Mouse (Mus musculus): Measurements from ENCODE around the gene Gm648. TPM values are rescaled to one million over a fixed set of nuclear protein-coding genes. Genes with fewer than 3 reads are reported as not detected.

Gene Gm648
- polyA plus RNA-seq, 1 experiment from 2014 or later = 0.17 TPM

GRCm38 (mm10) chrX:56497241-56497640 lies 52.2 kb downstream of the Gm648 start:
- H3K9me3 ChIP-seq (ENCODE audit: control insufficient read depth, low read length) = no peaks in the 10 kb centered on the region
- H3K4me1 ChIP-seq (ENCODE audit: control insufficient read depth, insufficient read depth, low read length) = no peaks in the 10 kb centered on the region
- 79% methylated on average over 7 of the region's 7 CpGs for WGBS
- H3K36me3 ChIP-seq (ENCODE audit: control insufficient read depth, insufficient read depth, low read length) = no peaks in the 10 kb centered on the region
- H3K4me3 ChIP-seq (ENCODE audit: low read length) = no peak overlapping the region
- H3K9ac ChIP-seq (ENCODE audit: low read depth, low read length) = no peak overlapping the region
- H3K27me3 ChIP-seq (replicated peaks; ENCODE audit: control insufficient read depth, insufficient read depth, low read length) = no peaks in the 10 kb centered on the region
- no peak overlapping the region for H3K27ac ChIP-seq (ENCODE audit: low read length)
- H3K4me2 ChIP-seq (ENCODE audit: low read depth, low read length) = no peak overlapping the region
- ATAC-seq = no peak

Small RNAs within 50 kb of the gene (microRNA-seq; reads per million reads assigned to microRNA genes)
- not detected for gene Mir5116

Other genes starting within 250 kb of the Gm648 start
- 5.3 and 5.4 TPM in 2 replicates for gene Zfp449, start 203.2 kb downstream of the Gm648 start, polyA plus RNA-seq (2015; fragmentation: Nextera tagmentation; extraction: Ambion mirVana)
- gene Smim10l2a, start 175.0 kb downstream of the Gm648 start, polyA plus RNA-seq (2015; fragmentation: Nextera tagmentation; extraction: Ambion mirVana) = 4.4 and 4.9 TPM in 2 replicates
- 2.0 and 2.8 TPM in 2 replicates for gene Gm2174, start 101.6 kb downstream of the Gm648 start, polyA plus RNA-seq (2015; fragmentation: Nextera tagmentation; extraction: Ambion mirVana)
- gene Ints6l, start 94.7 kb downstream of the Gm648 start, polyA plus RNA-seq (2015; fragmentation: Nextera tagmentation; extraction: Ambion mirVana) = 21.0 and 21.4 TPM in 2 replicates
- not detected in 2 replicates for gene Gm10477, start 24.9 kb downstream of the Gm648 start, polyA plus RNA-seq (2015; fragmentation: Nextera tagmentation; extraction: Ambion mirVana)
- 20.4 and 20.6 TPM in 2 replicates for gene Mmgt1, start 48.5 kb upstream of the Gm648 start, polyA plus RNA-seq (2015; fragmentation: Nextera tagmentation; extraction: Ambion mirVana)
- 10.4 and 11.0 TPM in 2 replicates for gene Slc9a6, start 60.2 kb upstream of the Gm648 start, polyA plus RNA-seq (2015; fragmentation: Nextera tagmentation; extraction: Ambion mirVana)
- gene Fhl1, start 182.2 kb upstream of the Gm648 start, polyA plus RNA-seq (2015; fragmentation: Nextera tagmentation; extraction: Ambion mirVana) = 65.2 and 67.0 TPM in 2 replicates